Mouse (Mus musculus) neural tube, embryonic 13.5 days (tissue): Measurements from ENCODE around the gene Atp2a1. TPM values are rescaled to one million over a fixed set of nuclear protein-coding genes. Genes with fewer than 3 reads are reported as not detected.
"Not testable (repeated sequence)": the region's sequence is repeated elsewhere in the genome, so short reads cannot be mapped to it uniquely, and the experiment has no call there.

Source experiments
- ATAC-seq: fragments of 200-750 bp; cut with Nextera tagmentation; 2 replicates; pipeline ENCODE4 v1.8.0; 2017; ENCODE audit warnings: low read depth, mild to moderate bottlenecking, moderate TSS enrichment, moderate library complexity
- H3K27ac ChIP-seq: fragments of 300-500 bp; sonication (generic); replicated peaks from 2 replicates; pipeline ENCODE4 v1.5.1; 2015; ENCODE audit warnings: moderate library complexity, mild to moderate bottlenecking, inconsistent platforms
- H3K27me3 ChIP-seq: fragments of 300-500 bp; sonication (generic); 2 replicates; pipeline ENCODE4 v1.6.1; 2015; ENCODE audit warnings: mild to moderate bottlenecking, inconsistent platforms
- H3K36me3 ChIP-seq: fragments of 300-500 bp; sonication (generic); 2 replicates; pipeline ENCODE4 v1.6.1; 2015; ENCODE audit warnings: mild to moderate bottlenecking, inconsistent platforms
- H3K4me1 ChIP-seq: fragments of 300-500 bp; sonication (generic); replicated peaks from 2 replicates; pipeline ENCODE4 v1.6.1; 2015; ENCODE audit warnings: inconsistent platforms
- H3K4me2 ChIP-seq: fragments of 300-500 bp; sonication (generic); 2 replicates; pipeline ENCODE4 v1.6.1; 2015; ENCODE audit warnings: inconsistent platforms, mild to moderate bottlenecking, moderate library complexity
- H3K4me3 ChIP-seq: fragments of 300-500 bp; sonication (generic); 2 replicates; pipeline ENCODE4 v1.5.1; 2015; ENCODE audit warnings: mild to moderate bottlenecking, inconsistent platforms
- H3K9ac ChIP-seq: fragments of 300-500 bp; sonication (generic); 2 replicates; pipeline ENCODE4 v1.6.1; 2015; ENCODE audit warnings: moderate library complexity, mild to moderate bottlenecking, inconsistent platforms
- H3K9me3 ChIP-seq: fragments of 300-500 bp; sonication (generic); 2 replicates; pipeline ENCODE4 v1.6.1; 2016; ENCODE audit warnings: inconsistent platforms
- WGBS: fragments of 180-500 bp; shearing (Covaris S2); methylation state at CpG from one replicate; pipeline ENCODE4 v1.1.7; 2015; 5-methylcytosine and 5-hydroxymethylcytosine counted together
- polyA plus RNA-seq: library from polyadenylated mRNA; unstranded; fragments of >200 nt; fragmentation: Nextera tagmentation; extraction: Ambion mirVana; gene quantifications from 2 replicates; pipeline ENCODE4 v1.2.1, GENCODE M21; 2015

Atp2a1 gene
- polyA plus RNA-seq, 1 experiment from 2014 or later = 2.1 TPM

GRCm38 (mm10) chr7:126424161-126424560, 38.7 kb downstream of the Atp2a1 start:
- H3K9ac ChIP-seq = no peak overlapping the region
- 81% methylated on average over 6 of the region's 6 CpGs for WGBS
- H3K9me3 ChIP-seq = no peaks in the 10 kb centered on the region
- no peak overlapping the region for H3K4me3 ChIP-seq
- no peaks in the 10 kb centered on the region for H3K36me3 ChIP-seq
- ATAC-seq = no peak
- no peak overlapping the region for H3K27ac ChIP-seq
- H3K27me3 ChIP-seq = no peaks in the 10 kb centered on the region
- no peak overlapping the region for H3K4me2 ChIP-seq
- H3K4me1 ChIP-seq = peaks cover 12% of the 10 kb centered on the region

- H3K4me1 ChIP-seq = no peaks in the 10 kb centered on the region; the same call in 1 of the 2 replicates
- H3K4me3 ChIP-seq = no peak overlapping the region
- no peak for ATAC-seq
- no peaks in the 10 kb centered on the region for H3K9me3 ChIP-seq
- no peak overlapping the region for H3K27ac ChIP-seq
- no peak overlapping the region for H3K4me2 ChIP-seq
- no peaks in the 10 kb centered on the region for H3K36me3 ChIP-seq
- H3K9ac ChIP-seq = no peak overlapping the region
- no peaks in the 10 kb centered on the region for H3K27me3 ChIP-seq
- WGBS = 89% methylated on average over 5 of the region's 5 CpGs
These were observed 41.2 kb downstream of the Atp2a1 start for GRCm38 (mm10) chr7:126421756-126422155.

GRCm38 (mm10) chr7:126418496-126418895, 44.4 kb downstream of the Atp2a1 start:
- no peaks in the 10 kb centered on the region for H3K36me3 ChIP-seq
- no peak overlapping the region for H3K4me3 ChIP-seq
- no peaks in the 10 kb centered on the region; the same call in 1 of the 2 replicates for H3K4me1 ChIP-seq
- H3K4me2 ChIP-seq = no peak overlapping the region
- H3K27me3 ChIP-seq = no peaks in the 10 kb centered on the region
- H3K9me3 ChIP-seq = no peaks in the 10 kb centered on the region
- no peak overlapping the region for H3K27ac ChIP-seq
- no peak overlapping the region for H3K9ac ChIP-seq
- ATAC-seq = no peak
- WGBS = 76% methylated on average over 3 of the region's 3 CpGs

GRCm38 (mm10) chr7:126417606-126418005, 45.3 kb downstream of the Atp2a1 start:
- Histone ChIP-seq H3K36me3 (no peaks in the 10 kb centered on the region), H3K4me1 (no peaks in the 10 kb centered on the region; the same call in 1 of the 2 replicates), H3K27me3 (no peaks in the 10 kb centered on the region), H3K4me3 (no peak overlapping the region), H3K27ac (no peak overlapping the region), H3K9me3 (no peaks in the 10 kb centered on the region), H3K9ac (no peak overlapping the region), H3K4me2 (no peak overlapping the region)
- 91% methylated on average over 4 of the region's 4 CpGs for WGBS
- ATAC-seq = no peak

- Histone ChIP-seq H3K36me3 (no peaks in the 10 kb centered on the region), H3K9me3 (no peaks in the 10 kb centered on the region), H3K4me2 (no peak overlapping the region), H3K27ac (no peak overlapping the region), H3K4me3 (no peak overlapping the region), H3K4me1 (no peaks in the 10 kb centered on the region; the same call in 1 of the 2 replicates), H3K9ac (no peak overlapping the region), H3K27me3 (no peaks in the 10 kb centered on the region)
- ATAC-seq = no peak
- 25% methylated on average over 8 of the region's 8 CpGs for WGBS
These were observed 45.9 kb downstream of the Atp2a1 start for GRCm38 (mm10) chr7:126417045-126417444.

GRCm38 (mm10) chr7:126416615-126417014, 46.3 kb downstream of the Atp2a1 start:
- Histone ChIP-seq H3K9ac (no peak overlapping the region), H3K27me3 (no peaks in the 10 kb centered on the region), H3K4me1 (no peaks in the 10 kb centered on the region; the same call in 1 of the 2 replicates), H3K36me3 (no peaks in the 10 kb centered on the region), H3K9me3 (no peaks in the 10 kb centered on the region), H3K4me2 (no peak overlapping the region), H3K4me3 (no peak overlapping the region), H3K27ac (no peak overlapping the region)
- 62% methylated on average over 2 of the region's 2 CpGs for WGBS
- no peak for ATAC-seq

GRCm38 (mm10) chr7:126414725-126415124, 48.2 kb downstream of the Atp2a1 start, which contains the start of gene Cd19:
Gene Cd19 (minus strand): TSS chr7:126414889.
- Histone ChIP-seq H3K27ac (no peak within 1 kb of the TSS), H3K4me3 (no peak within 1 kb of the TSS), H3K4me2 (no peak within 1 kb of the TSS), H3K9me3 (no peaks in the 10 kb centered on the region), H3K4me1 (no peaks in the 10 kb centered on the region; the same call in 1 of the 2 replicates), H3K27me3 (0 out of 2 replicates have a peak, but pooled peaks cover 3% of the 10 kb centered on the region), H3K9ac (no peak within 1 kb of the TSS), H3K36me3 (no peaks in the 10 kb centered on the region)
- 93% methylated on average over 6 of the region's 6 CpGs for WGBS
- ATAC-seq = no peak

- Histone ChIP-seq H3K36me3 (no peaks in the 10 kb centered on the region), H3K4me1 (no peaks in the 10 kb centered on the region), H3K4me2 (no peak overlapping the region), H3K27me3 (0 out of 2 replicates have a peak, but pooled peaks cover 3% of the 10 kb centered on the region), H3K27ac (no peak overlapping the region), H3K9ac (no peak overlapping the region), H3K4me3 (no peak overlapping the region), H3K9me3 (no peaks in the 10 kb centered on the region)
- 90% methylated on average over 4 of the region's 4 CpGs for WGBS
- no peak for ATAC-seq
These were observed 51.8 kb downstream of the Atp2a1 start for GRCm38 (mm10) chr7:126411061-126411460.

- 90% methylated on average over 2 of the region's 2 CpGs for WGBS
- Histone ChIP-seq H3K9me3 (no peaks in the 10 kb centered on the region), H3K36me3 (no peaks in the 10 kb centered on the region), H3K27ac (no peak overlapping the region), H3K4me1 (no peaks in the 10 kb centered on the region), H3K9ac (no peak overlapping the region), H3K4me3 (no peak overlapping the region), H3K27me3 (0 out of 2 replicates have a peak, but pooled peaks cover 3% of the 10 kb centered on the region), H3K4me2 (no peak overlapping the region)
- no peak for ATAC-seq
These were observed 54.2 kb downstream of the Atp2a1 start for GRCm38 (mm10) chr7:126408686-126409085.

- not testable (repeated sequence) for H3K9ac ChIP-seq, H3K36me3 ChIP-seq, H3K9me3 ChIP-seq, H3K4me1 ChIP-seq, H3K4me2 ChIP-seq, ATAC-seq, H3K27ac ChIP-seq, H3K27me3 ChIP-seq, H3K4me3 ChIP-seq
- 81% methylated on average over 8 of the region's 8 CpGs for WGBS
These were observed 60.4 kb downstream of the Atp2a1 start for GRCm38 (mm10) chr7:126402518-126402917.

GRCm38 (mm10) chr7:126399548-126399947, 63.4 kb downstream of the Atp2a1 start:
- H3K36me3 ChIP-seq = no peaks in the 10 kb centered on the region
- 0 out of 2 replicates have a peak, but pooled peaks cover 3% of the 10 kb centered on the region for H3K27me3 ChIP-seq
- no peak overlapping the region for H3K4me2 ChIP-seq
- H3K4me1 ChIP-seq = peaks cover 15% of the 10 kb centered on the region
- ATAC-seq = no peak
- no peaks in the 10 kb centered on the region for H3K9me3 ChIP-seq
- H3K9ac ChIP-seq = no peak overlapping the region
- WGBS = 11% methylated on average over 5 of the region's 5 CpGs
- H3K27ac ChIP-seq = no peak overlapping the region
- H3K4me3 ChIP-seq = no peak overlapping the region

- Histone ChIP-seq H3K9ac (no peak overlapping the region), H3K36me3 (no peaks in the 10 kb centered on the region), H3K9me3 (no peaks in the 10 kb centered on the region), H3K27me3 (0 out of 2 replicates have a peak, but pooled peaks cover 3% of the 10 kb centered on the region), H3K4me1 (peaks cover 15% of the 10 kb centered on the region), H3K27ac (no peak overlapping the region), H3K4me3 (no peak overlapping the region), H3K4me2 (no peak overlapping the region)
- WGBS = 94% methylated on average over 4 of the region's 4 CpGs
- no peak for ATAC-seq
These were observed 65.1 kb downstream of the Atp2a1 start for GRCm38 (mm10) chr7:126397822-126398221.

GRCm38 (mm10) chr7:126397221-126397620, 65.7 kb downstream of the Atp2a1 start:
- peak overlapping the region; percentile 31; the same call in 1 of the 2 replicates for H3K4me2 ChIP-seq
- H3K27ac ChIP-seq = no peak overlapping the region
- no peaks in the 10 kb centered on the region for H3K36me3 ChIP-seq
- no peak overlapping the region for H3K9ac ChIP-seq
- 60% methylated on average over 6 of the region's 6 CpGs for WGBS
- H3K4me1 ChIP-seq = peaks cover 15% of the 10 kb centered on the region
- no peaks in the 10 kb centered on the region for H3K9me3 ChIP-seq
- H3K27me3 ChIP-seq = 0 out of 2 replicates have a peak, but pooled peaks cover 3% of the 10 kb centered on the region
- no peak overlapping the region for H3K4me3 ChIP-seq
- ATAC-seq = no peak
